Mouse (Mus musculus) stomach, postnatal 0 days (tissue): ENCODE measurements at regions not wholly inside any gene's neighbourhood (a gene's known extent, or its start where the extent isn't known, plus 50 kb on each side); places are given as distances from the start of the nearest gene placed in this dataset.

ENCODE experiments used
- ATAC-seq: fragments of 200-750 bp; cut with Nextera tagmentation; 2 replicates; pipeline ENCODE4 v1.8.0; 2017; ENCODE audit not compliant: low FRiP score, low TSS enrichment
- DNase-seq: peaks from one replicate; pipeline ENCODE4 v3.0.0-alpha.2; 2016; ENCODE audit warnings: low spot score
- H3K27ac ChIP-seq: fragments of 300-500 bp; sonication (generic); replicated peaks from 2 replicates; pipeline ENCODE4 v1.5.1; 2014; ENCODE audit warnings: mild to moderate bottlenecking, control low read depth
- H3K27me3 ChIP-seq: fragments of 300-500 bp; sonication (generic); 2 replicates; pipeline ENCODE4 v1.6.1; 2014; ENCODE audit warnings: low read length; ENCODE audit not compliant: control insufficient read depth, insufficient read depth
- H3K36me3 ChIP-seq: fragments of 300-500 bp; sonication (generic); 2 replicates; pipeline ENCODE4 v1.6.1; 2014; ENCODE audit warnings: low read length, mixed read lengths; ENCODE audit not compliant: control insufficient read depth, insufficient read depth
- H3K4me1 ChIP-seq: fragments of 300-500 bp; sonication (generic); replicated peaks from 2 replicates; pipeline ENCODE4 v1.6.1; 2014; ENCODE audit warnings: antibody characterized with exemption; ENCODE audit not compliant: control insufficient read depth, insufficient read depth
- H3K4me2 ChIP-seq: fragments of 300-500 bp; sonication (generic); replicated peaks from 2 replicates; pipeline ENCODE4 v1.6.1; 2014; ENCODE audit warnings: low read depth, mild to moderate bottlenecking, control low read depth, moderate library complexity
- H3K4me3 ChIP-seq: fragments of 300-500 bp; sonication (generic); 2 replicates; pipeline ENCODE4 v1.5.1; 2014; ENCODE audit warnings: low read depth, low read length, control low read depth
- H3K9ac ChIP-seq: fragments of 300-500 bp; sonication (generic); 2 replicates; pipeline ENCODE4 v1.6.1; 2014; ENCODE audit warnings: mild to moderate bottlenecking, low read length, control low read depth, mixed read lengths
- H3K9me3 ChIP-seq: fragments of 300-500 bp; sonication (generic); 2 replicates; pipeline ENCODE4 v1.6.1; 2016; ENCODE audit warnings: low read length; ENCODE audit not compliant: control insufficient read depth
- CTCF ChIP-seq: IDR thresholded peaks from 2 replicates; pipeline ENCODE4 v1.5.1; 2016; ENCODE audit warnings: antibody characterized with exemption, low read depth, mild to moderate bottlenecking, moderate library complexity
- EP300 ChIP-seq: optimal IDR thresholded peaks from 2 replicates; pipeline ENCODE3; 2016; ENCODE audit warnings: antibody characterized with exemption
- WGBS: fragments of 180-500 bp; shearing (Covaris S2); extraction: QIAGEN DNeasy Blood & Tissue Kit; methylation state at CpG from one replicate; pipeline ENCODE4 v1.1.7; 2014; 5-methylcytosine and 5-hydroxymethylcytosine counted together

GRCm38 (mm10) chr8:87229182-87229581 is 243.2 kb downstream of the Cbln1 start:
- 86% methylated on average over 6 of the region's 6 CpGs for WGBS
- no peaks in the 10 kb centered on the region for H3K27me3 ChIP-seq
- no peak overlapping the region for H3K9ac ChIP-seq
- no peaks in the 10 kb centered on the region for H3K36me3 ChIP-seq
- TF ChIP-seq EP300, result no peak
- TF ChIP-seq CTCF, result no peak
- H3K4me2 ChIP-seq, result no peak overlapping the region
- no peaks in the 10 kb centered on the region for H3K4me1 ChIP-seq
- H3K9me3 ChIP-seq, result no peaks in the 10 kb centered on the region
- no peak for ATAC-seq
- DNase-seq, result no peak
- H3K27ac ChIP-seq, result no peak overlapping the region
- no peak overlapping the region for H3K4me3 ChIP-seq

DNA sequence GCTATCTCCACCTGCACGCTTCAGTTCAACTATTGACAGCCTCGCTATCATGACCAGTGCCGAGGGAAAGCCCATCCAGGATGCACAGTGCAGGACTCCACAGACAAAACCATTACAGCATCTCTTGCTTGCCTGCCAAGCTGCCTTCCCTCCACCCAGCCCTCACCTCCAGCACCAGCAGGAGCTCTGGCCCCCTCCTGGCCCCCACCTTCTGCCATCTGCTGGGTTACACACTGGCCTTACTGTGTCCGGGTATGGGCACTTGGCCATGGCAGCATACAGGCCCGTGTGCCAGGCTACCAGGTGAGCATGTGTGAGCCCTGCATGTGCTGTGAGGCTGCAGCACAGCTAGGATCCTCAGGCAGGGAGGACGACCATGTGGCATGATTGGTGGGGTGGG is 243.6 kb downstream of the Cbln1 start:
- Histone ChIP-seq H3K4me3 (no peak overlapping the region), H3K36me3 (no peaks in the 10 kb centered on the region), H3K9ac (no peak overlapping the region), H3K27ac (no peak overlapping the region), H3K9me3 (no peaks in the 10 kb centered on the region), H3K4me1 (no peaks in the 10 kb centered on the region), H3K27me3 (no peaks in the 10 kb centered on the region), H3K4me2 (no peak overlapping the region)
- DNase-seq, result no peak
- ATAC-seq, result no peak
- TF ChIP-seq CTCF (no peak), EP300 (no peak)
- 91% methylated on average over 6 of the region's 6 CpGs for WGBS

DNA sequence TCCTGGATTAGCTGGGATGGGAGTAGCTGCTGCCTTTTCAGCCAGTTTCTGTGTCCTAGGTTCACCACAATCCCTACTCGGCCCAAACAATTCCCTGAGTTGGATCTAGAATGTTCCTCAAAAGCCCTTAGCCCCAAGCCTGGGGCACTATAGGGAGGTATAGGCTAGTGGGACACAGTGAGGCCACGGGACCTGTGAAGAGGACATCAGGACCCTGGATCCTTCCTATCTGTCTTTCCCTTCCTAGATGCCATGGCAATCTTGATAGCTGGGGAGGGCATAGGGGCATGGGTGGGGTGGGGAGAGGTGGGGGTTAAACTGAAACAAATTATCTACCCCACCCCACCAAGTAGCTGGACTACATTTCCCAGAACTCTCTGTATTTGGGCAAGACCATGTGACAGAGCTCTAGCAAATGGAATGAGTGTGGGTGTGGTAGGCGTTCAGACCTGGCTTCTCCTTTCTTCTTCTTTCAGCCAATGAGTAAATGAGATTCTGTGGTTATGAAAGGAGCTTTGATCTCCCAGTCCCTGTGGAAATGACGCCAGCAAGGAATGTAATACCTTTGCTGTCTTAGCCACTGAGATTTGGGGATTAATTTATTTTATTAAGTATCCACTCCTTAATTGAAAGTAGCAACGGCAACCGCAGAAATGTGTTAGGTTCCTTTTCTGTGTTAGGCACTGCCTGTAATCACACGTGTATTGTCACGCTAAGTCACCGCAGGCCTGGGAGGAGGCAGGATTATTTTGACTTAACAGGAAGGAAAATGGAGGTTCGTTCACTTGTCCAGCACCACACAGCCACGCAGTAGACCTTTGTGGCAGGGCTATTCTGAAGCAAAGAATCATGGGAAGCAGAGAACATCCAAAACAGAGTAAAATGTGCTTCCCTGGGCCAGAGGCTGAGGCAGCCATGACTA is 246.6 kb downstream of the Cbln1 start:
- WGBS, result 70% methylated on average over 11 of the region's 11 CpGs
- no peak for ATAC-seq
- Histone ChIP-seq H3K9ac (no peak overlapping the region), H3K36me3 (no peaks in the 10 kb centered on the region), H3K27ac (no peak overlapping the region), H3K9me3 (no peaks in the 10 kb centered on the region), H3K4me1 (no peaks in the 10 kb centered on the region), H3K4me2 (no peak overlapping the region), H3K27me3 (no peaks in the 10 kb centered on the region), H3K4me3 (no peak overlapping the region)
- no peak for TF ChIP-seq CTCF
- no peak for TF ChIP-seq EP300
- no peak for DNase-seq

DNA sequence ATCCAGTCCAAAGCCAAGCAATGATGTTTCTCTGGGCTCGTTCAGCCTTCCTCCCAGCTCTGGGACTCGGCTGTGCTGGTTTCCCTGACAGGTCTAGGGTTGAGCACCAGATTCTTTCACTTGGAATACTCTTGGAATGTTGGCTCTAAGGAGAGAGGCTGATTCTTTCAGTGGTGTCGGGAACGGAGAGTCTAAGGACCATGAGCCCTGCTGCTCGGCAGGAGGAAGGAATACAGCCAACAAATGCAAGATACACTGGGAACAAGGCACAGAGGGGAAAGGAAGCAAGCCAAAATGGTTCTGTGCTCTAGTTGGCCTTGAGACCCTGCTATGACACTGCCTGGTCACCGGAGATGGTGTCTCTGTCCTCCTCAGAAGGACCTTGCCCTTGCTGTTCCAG is 251.8 kb downstream of the Cbln1 start:
- Histone ChIP-seq H3K4me1 (no peaks in the 10 kb centered on the region), H3K27me3 (no peaks in the 10 kb centered on the region), H3K4me3 (no peak overlapping the region), H3K9me3 (no peaks in the 10 kb centered on the region), H3K27ac (no peak overlapping the region), H3K9ac (no peak overlapping the region), H3K4me2 (no peak overlapping the region), H3K36me3 (no peaks in the 10 kb centered on the region)
- DNase-seq (no peak), ATAC-seq (no peak)
- TF ChIP-seq CTCF, result no peak
- no peak for TF ChIP-seq EP300
- WGBS, result 74% methylated on average over 6 of the region's 6 CpGs

GRCm38 (mm10) chr8:87218956-87219482 is 253.4 kb downstream of the Cbln1 start:
- H3K27me3 ChIP-seq, result no peaks in the 10 kb centered on the region
- no peaks in the 10 kb centered on the region for H3K4me1 ChIP-seq
- no peaks in the 10 kb centered on the region for H3K9me3 ChIP-seq
- no peak overlapping the region for H3K27ac ChIP-seq
- ATAC-seq, result no peak
- 18% methylated on average over 6 of the region's 6 CpGs for WGBS
- no peaks in the 10 kb centered on the region for H3K36me3 ChIP-seq
- no peak overlapping the region for H3K4me3 ChIP-seq
- no peak overlapping the region for H3K9ac ChIP-seq
- DNase-seq, result peak; percentile 73
- TF ChIP-seq CTCF (peak; percentile 77), EP300 (no peak)
- no peak overlapping the region for H3K4me2 ChIP-seq

DNA sequence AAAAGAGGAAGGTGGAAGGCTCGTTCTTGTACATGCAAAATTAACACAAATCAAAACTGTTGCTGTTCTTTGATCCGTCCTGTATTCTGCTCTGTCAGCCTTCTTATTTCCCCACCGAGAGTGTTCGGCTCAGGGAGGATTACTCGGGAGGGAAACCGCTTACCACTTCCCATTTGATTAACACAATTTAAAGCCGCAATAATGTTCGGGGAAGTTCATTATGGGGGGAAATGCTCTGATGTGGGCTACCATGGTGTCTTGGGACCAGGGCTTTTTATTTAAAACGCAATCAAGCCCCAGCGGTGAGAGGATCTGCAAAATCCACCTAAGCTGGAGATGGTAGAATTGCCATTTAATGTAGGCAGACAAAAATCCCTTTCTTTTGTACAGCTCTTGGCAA is 257.4 kb downstream of the Cbln1 start:
- Histone ChIP-seq H3K27ac (no peak overlapping the region), H3K4me3 (no peak overlapping the region), H3K36me3 (no peaks in the 10 kb centered on the region), H3K4me2 (no peak overlapping the region), H3K4me1 (no peaks in the 10 kb centered on the region), H3K27me3 (no peaks in the 10 kb centered on the region), H3K9ac (no peak overlapping the region), H3K9me3 (no peaks in the 10 kb centered on the region)
- DNase-seq (no peak), ATAC-seq (no peak)
- TF ChIP-seq EP300 (no peak), CTCF (no peak)
- WGBS, result 77% methylated on average over 10 of the region's 10 CpGs
